Mouse (Mus musculus) kidney, adult 2 months (tissue): ENCODE measurements at regions not wholly inside any gene's neighbourhood (a gene's known extent, or its start where the extent isn't known, plus 50 kb on each side); places are given as distances from the start of the nearest gene placed in this dataset.

Source experiments
- CTCF ChIP-seq: fragments of 200-500 bp; conservative IDR thresholded peaks from 2 replicates; pipeline ENCODE4 v1.5.1; 2011; ENCODE audit warnings: low read depth, mild to moderate bottlenecking, control low read depth, low read length, moderate library complexity, mixed read lengths; ENCODE audit not compliant: insufficient read depth, insufficient read length
- POLR2A ChIP-seq: fragments of 200-500 bp; IDR thresholded peaks from one replicate; pipeline ENCODE4 v1.6.1; 2011; ENCODE audit warnings: low read depth, low read length, control low read depth

GRCm38 (mm10) chr12:107142226-107142625, 346.2 kb upstream of the 3110018I06Rik start:
- TF ChIP-seq POLR2A (no peak), CTCF (no peak)
